Mouse (Mus musculus) bone marrow, adult 2 months (tissue): ENCODE data around the gene Trnp1.

Source experiments
- CTCF ChIP-seq: fragments of 200-500 bp; IDR thresholded peaks from 2 replicates; pipeline ENCODE4 v1.5.1; 2011; ENCODE audit warnings: low read length, control low read depth; ENCODE audit not compliant: control insufficient read depth, insufficient read depth
- POLR2A ChIP-seq: fragments of 200-500 bp; IDR thresholded peaks from 2 replicates; pipeline ENCODE4 v1.6.1; 2011; ENCODE audit warnings: low read depth, mild to moderate bottlenecking, control low read depth, low read length, borderline replicate concordance; ENCODE audit not compliant: control insufficient read depth

DNA sequence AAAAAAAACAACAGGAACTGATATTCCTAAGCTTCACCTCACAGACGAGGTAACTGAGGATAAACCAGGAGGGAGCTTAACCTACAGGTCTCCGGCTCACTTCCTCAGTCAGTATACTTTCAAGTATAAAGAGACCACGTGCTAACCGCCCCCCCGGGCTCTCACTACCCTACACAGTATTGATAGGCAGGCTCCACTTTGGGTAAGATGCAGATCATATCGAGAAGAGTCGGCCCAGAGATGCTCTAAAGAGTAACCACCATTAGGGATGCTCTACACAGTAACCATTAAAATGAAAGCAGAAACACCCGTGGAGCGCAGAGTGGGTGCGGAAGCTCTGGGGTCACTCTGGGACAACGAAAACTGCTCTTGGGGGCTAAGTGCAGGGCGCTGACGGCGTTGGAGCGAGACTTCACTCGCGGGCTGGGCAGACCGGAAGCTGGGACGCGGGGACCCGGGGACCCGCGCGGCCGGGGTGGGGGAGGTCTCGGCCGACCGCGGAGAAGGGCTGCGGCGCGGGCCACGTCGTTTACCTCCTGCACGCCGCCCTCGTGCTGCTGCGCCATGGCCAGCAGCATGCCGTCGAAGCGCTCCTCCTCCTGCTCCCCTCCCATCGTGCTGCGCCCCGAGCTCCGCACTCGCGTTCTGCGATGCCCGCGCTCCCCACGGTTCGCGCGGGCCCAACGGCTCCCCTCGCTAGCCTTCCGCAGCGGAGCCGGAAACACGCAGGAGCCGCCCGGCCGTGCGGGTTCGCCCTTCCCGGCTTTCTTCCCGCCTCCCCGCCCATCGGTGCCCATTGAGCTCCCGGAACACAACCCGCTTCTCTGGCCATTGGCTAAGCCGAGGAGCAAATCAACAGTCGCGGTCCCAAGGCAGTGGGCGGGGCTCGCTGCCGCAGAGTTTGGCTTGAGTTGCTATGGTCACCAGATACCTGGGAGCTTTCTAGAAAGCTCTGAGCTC is 47.2 kb upstream of the Trnp1 start, which contains the start of gene Nudc:
- TF ChIP-seq POLR2A: peak; percentile 79; the same call in 1 of the 2 replicates
- TF ChIP-seq CTCF: no peak
